Mouse (Mus musculus) left cerebral cortex, adult 8-10 months (tissue): ENCODE data around the gene Rplp1. TPM values are rescaled to one million over a fixed set of nuclear protein-coding genes. Genes with fewer than 3 reads are reported as not detected.

Experiments
- DNase-seq, 2 experiments: peaks; one replicate each; pipeline ENCODE4 v3.0.0; 2022; ENCODE audit warnings: low spot score in 2 of 2
- total RNA-seq, 4 experiments: library from RNA; stranded (reverse); gene quantifications; 2 replicates each; pipeline ENCODE4 v1.2.4; 2022

Rplp1 gene
- 1,000 to 10,000 TPM; 1,482 to 1,620 (median 1,566) TPM for total RNA-seq

GRCm38 (mm10) chr9:61914203-61914916 lies at the start of gene Rplp1:
Gene Rplp1 (minus strand): TSS chr9:61914542.
- peak; percentile 95 to 97 for DNase-seq

- no peak for DNase-seq
Observed at GRCm38 (mm10) chr9:61963356-61963755, 49.0 kb upstream of the Rplp1 start.

GRCm38 (mm10) chr9:61961181-61961580 lies 46.8 kb upstream of the Rplp1 start:
- no peak for DNase-seq

GRCm38 (mm10) chr9:61960753-61961152 lies 46.4 kb upstream of the Rplp1 start:
- no peak for DNase-seq

GRCm38 (mm10) chr9:61959921-61960569 lies 45.7 kb upstream of the Rplp1 start:
- DNase-seq, result no peak

GRCm38 (mm10) chr9:61954707-61955106 lies 40.4 kb upstream of the Rplp1 start:
- no peak for DNase-seq

GRCm38 (mm10) chr9:61952241-61952640 lies 37.9 kb upstream of the Rplp1 start:
- no peak for DNase-seq

- DNase-seq, result peak; percentile 33 to 56
Observed at GRCm38 (mm10) chr9:61947402-61948346, 33.3 kb upstream of the Rplp1 start.

- peak; percentile 86 to 93 for DNase-seq
Observed at GRCm38 (mm10) chr9:61946623-61947401, 32.5 kb upstream of the Rplp1 start, which contains the start of gene Kif23. Gene Kif23 (minus strand): TSS chr9:61946774.

- DNase-seq, result no peak
Observed at GRCm38 (mm10) chr9:61945973-61946611, 31.8 kb upstream of the Rplp1 start.

- no peak for DNase-seq
Observed at GRCm38 (mm10) chr9:61941054-61941453, 26.7 kb upstream of the Rplp1 start.

GRCm38 (mm10) chr9:61933333-61933732 lies 19.0 kb upstream of the Rplp1 start:
- no peak for DNase-seq

GRCm38 (mm10) chr9:61932009-61932408 lies 17.7 kb upstream of the Rplp1 start:
- DNase-seq, result no peak

GRCm38 (mm10) chr9:61925086-61925660 lies 10.8 kb upstream of the Rplp1 start:
- DNase-seq, result no peak

GRCm38 (mm10) chr9:61920331-61920730 lies 6.0 kb upstream of the Rplp1 start:
- DNase-seq, result no peak

GRCm38 (mm10) chr9:61919464-61919863 lies 5.1 kb upstream of the Rplp1 start:
- DNase-seq, result no peak

- DNase-seq, result no peak
Observed at GRCm38 (mm10) chr9:61917436-61917835, 3.1 kb upstream of the Rplp1 start.

GRCm38 (mm10) chr9:61916986-61917385 lies 2.6 kb upstream of the Rplp1 start:
- no peak for DNase-seq

- DNase-seq, result no peak
Observed at GRCm38 (mm10) chr9:61915393-61916005, 1.2 kb upstream of the Rplp1 start.

GRCm38 (mm10) chr9:61914917-61915300 lies 567 bp upstream of the Rplp1 start:
- no peak for DNase-seq
